In the genomic region with DNA sequence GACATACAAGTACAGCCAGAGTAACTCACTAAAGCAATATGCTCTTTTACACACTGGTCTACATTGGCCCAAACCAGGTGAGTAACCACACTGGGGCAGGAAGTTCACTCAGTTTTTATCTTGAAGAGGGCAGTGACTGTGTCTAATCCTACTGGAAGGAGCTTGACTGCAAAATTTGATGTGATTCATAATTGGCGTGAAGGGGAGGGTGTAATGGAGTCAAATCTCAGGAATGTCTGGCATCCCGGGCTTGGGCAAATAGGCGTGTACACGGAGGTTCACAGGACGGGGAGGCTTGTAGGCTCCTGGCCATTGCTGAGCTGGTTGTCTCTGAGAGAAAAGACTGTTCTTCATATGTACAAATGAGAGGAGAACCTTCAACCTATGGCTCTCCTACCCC, we compare ENCODE assay signal across 12 mouse cellular contexts. TPM values are rescaled to one million over a fixed set of nuclear protein-coding genes. Genes with fewer than 3 reads are reported as not detected.
A peak's percentile ranks its signal among the peaks of the same experiment; 100 is the strongest.
DNase-seq lines count a peak whose midpoint lies in the region; ATAC-seq lines count a peak whose summit lies in the region.
"Had no signal": no experiment of that assay in that cellular context is flagged by ENCODE, and none has a peak within 500 bp of the region (broad histone marks: within the 10 kb centered on the region; RNA-seq: fewer than 3 reads in every experiment).

No protein-coding gene starts in this region.

- ATAC-seq in embryonic facial prominence, embryonic 14.5 days (ENCODE audit: low read depth) = peak; percentile 79; the same call in 1 of the 2 replicates
- no peak for ATAC-seq in granulocyte monocyte progenitor cell, adult 5-6 weeks (replicated peaks; ENCODE audit: poor library complexity, severe bottlenecking)
- no peak for ATAC-seq in CD4-positive, CD25-positive, alpha-beta regulatory T cell, adult 4 months

- WGBS in embryonic facial prominence, embryonic 14.5 days = 19% methylated on average over 5 of the region's 5 CpGs

- H3K4me1 ChIP-seq in embryonic facial prominence, embryonic 14.5 days (ENCODE audit: control insufficient read depth, insufficient read depth, low read length) = peaks cover 5% of the 10 kb centered on the region; the same call in 1 of the 2 replicates

- no peak overlapping the region for H3K27ac ChIP-seq in embryonic facial prominence, embryonic 14.5 days (replicated peaks; ENCODE audit: low read depth, low read length)
- H3K27ac ChIP-seq: liver, embryonic 13.5 days had no signal

- H3K27me3 ChIP-seq in embryonic facial prominence, embryonic 14.5 days (replicated peaks; ENCODE audit: control insufficient read depth, insufficient read depth, low read length) = no peaks in the 10 kb centered on the region

- no peak overlapping the region for H3K4me2 ChIP-seq in embryonic facial prominence, embryonic 14.5 days (ENCODE audit: low read depth, low read length)

- no peaks in the 10 kb centered on the region for H3K36me3 ChIP-seq in embryonic facial prominence, embryonic 14.5 days (ENCODE audit: control insufficient read depth, insufficient read depth, low read length)
- H3K36me3 ChIP-seq: forebrain, embryonic 10.5 days; liver, embryonic 13.5 days had no signal

- H3K9ac ChIP-seq in embryonic facial prominence, embryonic 14.5 days (ENCODE audit: low read depth, low read length) = no peak overlapping the region
- H3K9ac ChIP-seq: liver, embryonic 13.5 days had no signal

- peak; percentile 34 for DNase-seq in kidney, adult 11 months
- no peak for DNase-seq in kidney, postnatal 36 days
- DNase-seq in R1 (ENCODE audit: low read depth, low spot score) = peak; percentile 25
- DNase-seq in embryonic facial prominence, embryonic 14.5 days (ENCODE audit: low spot score) = peak; percentile 72
- peak; percentile 48 for DNase-seq in mesoderm, embryonic 11.5 days (ENCODE audit: low read depth, low spot score)
- no peak for DNase-seq in spleen, postnatal 36 days (ENCODE audit: low spot score in 2 of 2)
- DNase-seq: adrenal gland, postnatal 14 days; cerebellum, adult 18-20 months; liver, embryonic 13.5 days had no signal

- no peaks in the 10 kb centered on the region for H3K9me3 ChIP-seq in embryonic facial prominence, embryonic 14.5 days (ENCODE audit: control insufficient read depth, low read length)
- H3K9me3 ChIP-seq: forebrain, embryonic 10.5 days; liver, embryonic 13.5 days had no signal

- H3K4me3 ChIP-seq in embryonic facial prominence, embryonic 14.5 days (ENCODE audit: low read depth, low read length) = no peak overlapping the region
- H3K4me3 ChIP-seq: forebrain, embryonic 10.5 days; liver, embryonic 13.5 days had no signal

RNA-seq across cellular contexts. Expression of a gene that starts 5.8 kb away (rescaled TPM):
- 75.0 and 80.4 TPM in 2 replicates for polyA plus RNA-seq in embryonic facial prominence, embryonic 14.5 days (2014; fragmentation: Nextera tagmentation; extraction: Ambion mirVana)
- total RNA-seq in granulocyte monocyte progenitor cell, adult 5-6 weeks (2014; fragmentation: Nextera tagmentation) = 50.1 and 70.7 TPM in 2 replicates
- total RNA-seq in granulocyte monocyte progenitor cell, adult 5-6 weeks (2017) = 56.4 and 71.4 TPM in 2 replicates
- polyA plus RNA-seq in CD4-positive, CD25-positive, alpha-beta regulatory T cell, adult 4 months (2017; shearing (Covaris generic)) = 10 to 100 TPM; 21.3 to 29.6 TPM

Comparison
In these comparisons a context has a peak if more than half of its experiments do, and no peak if none do; other contexts are left out.
1. DNase-seq: peak in kidney, adult 11 months (single experiment), R1 (single experiment), embryonic facial prominence, embryonic 14.5 days (single experiment) and mesoderm, embryonic 11.5 days (single experiment); none in kidney, postnatal 36 days (0 of 2) and spleen, postnatal 36 days (0 of 2).